Mouse (Mus musculus) CD8-positive naive resting alpha-beta T cell, adult 57 days (primary cell): Measurements from ENCODE around the gene Git2. TPM values are rescaled to one million over a fixed set of nuclear protein-coding genes. Genes with fewer than 3 reads are reported as not detected.

Source experiments
- total RNA-seq: library from RNA; stranded (reverse); gene quantifications from one replicate; pipeline ENCODE4 v1.2.4, GENCODE M21; 2023

The Git2 gene
- total RNA-seq = 162 TPM

GRCm38 (mm10) chr5:114775056-114775979 lies at the start of gene Git2:
Git2 (minus strand) TSS chr5:114775517.

GRCm38 (mm10) chr5:114822796-114823688 lies 47.7 kb upstream of the Git2 start, which contains the start of gene 1500011B03Rik:
1500011B03Rik (minus strand) TSS chr5:114823468.

DNA sequence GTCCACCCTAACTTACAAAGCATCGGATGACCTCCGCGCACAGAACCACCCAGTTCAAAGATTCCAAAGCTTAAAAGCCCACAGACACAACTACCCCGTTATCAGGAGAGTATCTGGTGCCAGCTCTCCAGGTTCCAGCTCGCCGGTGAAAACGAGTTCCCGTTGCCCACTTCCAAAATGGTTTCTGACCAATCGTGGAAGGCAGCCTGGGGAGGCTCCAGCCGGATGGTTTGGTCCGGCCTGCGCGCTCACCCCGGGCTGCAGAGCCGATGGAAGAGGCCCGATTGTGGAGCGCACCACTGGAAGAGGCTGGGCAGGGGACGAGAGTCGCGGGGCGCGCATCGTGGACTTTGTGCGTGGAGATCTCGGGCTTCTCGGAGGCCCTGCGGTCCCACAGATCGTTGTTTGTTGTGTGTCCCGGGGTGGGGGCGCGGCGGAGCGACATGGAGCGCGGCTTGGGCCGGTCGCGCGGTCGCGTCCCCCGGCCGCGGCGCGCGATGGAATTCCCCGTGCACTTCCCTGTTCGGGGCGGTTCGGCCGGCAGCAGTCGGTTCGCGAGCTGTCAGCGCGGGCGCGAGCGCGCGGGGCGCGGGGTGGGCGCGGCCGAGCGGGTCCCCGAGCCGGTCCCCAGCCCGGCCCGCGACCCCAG lies 790 bp downstream of the Git2 start, which contains the start of gene Ankrd13a:
TSS of gene Ankrd13a (plus strand) at position 275 of the 649 bp plus-strand sequence.

GRCm38 (mm10) chr5:114707265-114708068 lies 67.8 kb downstream of the Git2 start, which contains the start of gene Tchp:
Tchp (plus strand) TSS chr5:114707760.

GRCm38 (mm10) chr5:114690633-114691567 lies 84.4 kb downstream of the Git2 start, which contains the start of gene Gltp:
Gltp (minus strand) TSS chr5:114690984.

Other genes starting within 250 kb of the Git2 start
- gene Fam222a, start 207.5 kb downstream of the Git2 start, total RNA-seq = 5.2 TPM
- gene Trpv4, start 117.1 kb downstream of the Git2 start, total RNA-seq = 0.34 TPM
- 116 TPM for gene Gltp, start 84.5 kb downstream of the Git2 start, total RNA-seq
- gene Tchp, start 67.8 kb downstream of the Git2 start, total RNA-seq = 22.7 TPM
- 149 TPM for gene Ankrd13a, start 840 bp downstream of the Git2 start, total RNA-seq
- 51.1 TPM for gene 1500011B03Rik, start 48.0 kb upstream of the Git2 start, total RNA-seq
- gene 4930519G04Rik, start 78.1 kb upstream of the Git2 start, total RNA-seq = not detected
- gene Gm9936, start 83.2 kb upstream of the Git2 start, total RNA-seq = not detected
- 7.9 TPM for gene Oasl2, start 121.4 kb upstream of the Git2 start, total RNA-seq
- 6.7 TPM for gene Oasl1, start 147.7 kb upstream of the Git2 start, total RNA-seq
- gene 2210016L21Rik, start 166.6 kb upstream of the Git2 start, total RNA-seq = 43.7 TPM
- not detected for gene Hnf1a, start 195.6 kb upstream of the Git2 start, total RNA-seq
- gene Sppl3, start 235.6 kb upstream of the Git2 start, total RNA-seq = 63.1 TPM